In the genomic region with DNA sequence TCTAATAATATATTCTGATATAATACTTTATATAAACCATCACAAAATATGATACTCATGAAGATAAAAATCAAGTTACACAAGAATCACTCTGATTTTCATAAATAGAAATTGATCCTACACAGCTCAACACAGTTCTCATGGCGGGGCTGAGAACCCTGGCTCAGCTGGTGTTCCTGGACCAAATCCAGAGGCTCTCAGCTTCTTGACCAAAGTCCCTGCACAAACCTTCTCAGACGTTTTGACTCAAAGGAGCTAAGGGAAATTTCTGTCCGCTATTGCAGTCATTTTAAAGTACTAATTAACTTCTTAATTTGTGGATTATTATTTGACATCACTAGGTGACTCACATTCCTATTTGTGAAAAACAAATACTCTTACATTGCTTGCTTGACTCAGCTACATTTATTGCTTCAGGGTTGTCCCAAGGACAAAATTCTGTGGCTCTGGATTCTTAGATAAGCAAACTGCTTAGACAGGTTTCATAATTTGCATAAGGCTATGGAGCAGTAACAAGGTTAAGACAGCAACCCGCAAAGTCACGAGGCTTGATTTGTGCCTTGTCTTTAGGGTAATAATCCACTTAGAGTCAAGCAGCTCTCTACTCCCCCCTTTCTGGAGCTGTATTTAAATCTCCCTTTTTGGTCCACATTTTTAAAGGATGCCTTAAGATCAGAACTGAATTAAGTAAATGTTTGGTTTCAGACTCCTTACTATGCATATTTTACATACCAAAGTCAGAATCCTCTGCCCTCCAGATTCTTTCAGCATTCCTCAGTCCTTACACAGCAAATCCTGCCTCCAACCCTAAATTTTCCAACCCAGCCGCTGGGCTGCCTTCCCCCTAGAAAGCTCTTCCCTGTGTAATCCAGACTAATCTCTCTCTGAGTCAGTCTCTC, we compare ENCODE assay signal across 11 mouse cellular contexts. TPM values are rescaled to one million over a fixed set of nuclear protein-coding genes. Genes with fewer than 3 reads are reported as not detected.
DNase-seq lines count a peak whose midpoint lies in the region; ATAC-seq and TF ChIP-seq lines count a peak whose summit lies in the region.
"Had no signal": no experiment of that assay in that cellular context is flagged by ENCODE, and none has a peak within 500 bp of the region (broad histone marks: within the 10 kb centered on the region; RNA-seq: fewer than 3 reads in every experiment).

No protein-coding gene starts in this region.

- no peak overlapping the region for H3K4me2 ChIP-seq in forebrain, embryonic 12.5 days
- H3K4me2 ChIP-seq in forebrain, embryonic 16.5 days (ENCODE audit: low read length): no peak overlapping the region
- peak overlapping the region; percentile 21; the same call in 1 of the 2 replicates for H3K4me2 ChIP-seq in CH12.LX (ENCODE audit: insufficient read depth, low read depth, poor library complexity, severe bottlenecking)
- H3K4me2 ChIP-seq in hindbrain, postnatal 0 days (ENCODE audit: low read depth, low read length): no peak overlapping the region
- H3K4me2 ChIP-seq: heart, embryonic 12.5 days had no signal

- H3K27ac ChIP-seq in forebrain, embryonic 12.5 days: no peak overlapping the region
- no peak overlapping the region for H3K27ac ChIP-seq in forebrain, embryonic 16.5 days (ENCODE audit: low read length)
- H3K27ac ChIP-seq in CH12.LX (ENCODE audit: insufficient read depth, low read depth): no peak overlapping the region
- H3K27ac ChIP-seq in hindbrain, postnatal 0 days: no peak overlapping the region

- H3K79me2 ChIP-seq in CH12.LX (replicated peaks; ENCODE audit: control insufficient read depth, extremely low read depth, insufficient read depth, poor library complexity, severe bottlenecking): no peaks in the 10 kb centered on the region

- H3K4me1 ChIP-seq in forebrain, embryonic 12.5 days: no peaks in the 10 kb centered on the region
- no peaks in the 10 kb centered on the region for H3K4me1 ChIP-seq in forebrain, embryonic 16.5 days (replicated peaks; ENCODE audit: control insufficient read depth, insufficient read depth, low read length)
- no peaks in the 10 kb centered on the region for H3K4me1 ChIP-seq in CH12.LX (ENCODE audit: control insufficient read depth in 1 of 2, insufficient read depth in 2 of 2)
- H3K4me1 ChIP-seq in hindbrain, postnatal 0 days (ENCODE audit: insufficient read depth, low read length): no peaks in the 10 kb centered on the region
- H3K4me1 ChIP-seq: heart, embryonic 12.5 days; megakaryocyte, embryonic 14.5 days had no signal

- no peak for TF ChIP-seq CTCF in CH12.LX (conservative IDR thresholded peaks at IDR 0.05 in 1 of 2, IDR thresholded peaks at IDR 0.05 in 1 of 2; ENCODE audit: low read depth in 2 of 2, low read length in 2 of 2)
- TF ChIP-seq CTCF in hindbrain, postnatal 0 days (IDR thresholded peaks at IDR 0.05; ENCODE audit: low read depth): no peak

- TF ChIP-seq RAD21 in CH12.LX (IDR thresholded peaks at IDR 0.05; ENCODE audit: low read depth, low read length): no peak

- H3K9me3 ChIP-seq in forebrain, embryonic 12.5 days: no peaks in the 10 kb centered on the region
- H3K9me3 ChIP-seq in forebrain, embryonic 16.5 days (ENCODE audit: control insufficient read depth, low read length): no peaks in the 10 kb centered on the region
- H3K9me3 ChIP-seq in CH12.LX (replicated peaks; ENCODE audit: low read length): no peaks in the 10 kb centered on the region
- no peaks in the 10 kb centered on the region for H3K9me3 ChIP-seq in hindbrain, postnatal 0 days (ENCODE audit: low read length)
- H3K9me3 ChIP-seq: heart, embryonic 12.5 days; megakaryocyte, embryonic 14.5 days had no signal

- ATAC-seq in forebrain, embryonic 12.5 days (ENCODE audit: low FRiP score): 0 out of 2 replicates have a peak, but pooled peaks have one; percentile 33
- ATAC-seq in forebrain, embryonic 16.5 days: no peak
- ATAC-seq in hindbrain, postnatal 0 days: no peak

- TF ChIP-seq POLR2A in CH12.LX (IDR thresholded peaks at IDR 0.05; ENCODE audit: low read depth, low read length): no peak

- TF ChIP-seq EP300 in CH12.LX (IDR thresholded peaks at IDR 0.05; ENCODE audit: low read length): no peak

- 35% methylated on average over 6 of the region's 6 CpGs for WGBS in forebrain, embryonic 12.5 days
- 27% methylated on average over 6 of the region's 6 CpGs for WGBS in forebrain, embryonic 16.5 days
- WGBS in hindbrain, postnatal 0 days: 34% methylated on average over 6 of the region's 6 CpGs

- no peak overlapping the region for H3K4me3 ChIP-seq in forebrain, embryonic 12.5 days (replicated peaks)
- no peak overlapping the region for H3K4me3 ChIP-seq in forebrain, embryonic 16.5 days (replicated peaks; ENCODE audit: low read length)
- no peak overlapping the region for H3K4me3 ChIP-seq in CH12.LX (replicated peaks in 1 of 3; ENCODE audit: low read depth in 2 of 3, low read length in 2 of 3, poor library complexity in 1 of 3)
- H3K4me3 ChIP-seq in hindbrain, postnatal 0 days (ENCODE audit: low read length): no peak overlapping the region
- H3K4me3 ChIP-seq: heart, embryonic 12.5 days; megakaryocyte, embryonic 14.5 days had no signal

- no peak overlapping the region for H3K9ac ChIP-seq in forebrain, embryonic 12.5 days
- no peak overlapping the region for H3K9ac ChIP-seq in forebrain, embryonic 16.5 days (replicated peaks; ENCODE audit: low read depth, low read length)
- no peak overlapping the region for H3K9ac ChIP-seq in CH12.LX (ENCODE audit: insufficient read depth, low read depth)
- no peak overlapping the region for H3K9ac ChIP-seq in hindbrain, postnatal 0 days (replicated peaks; ENCODE audit: low read length)
- H3K9ac ChIP-seq: heart, embryonic 12.5 days had no signal

- dilution Hi-C loops in CH12.LX (cut with MboI; ENCODE audit: extremely low pct_ligation_motif_present, extremely low pct_unique_long_range_greater_than_20kb, low sequenced_read_pairs): no loop called here

- no peak for DNase-seq in CH12.LX (ENCODE audit: extremely low read depth)
- DNase-seq in hindbrain, postnatal 0 days (ENCODE audit: low spot score): peak; percentile 27
- DNase-seq in lung, postnatal 25 days (ENCODE audit: low spot score): peak; percentile 17
- DNase-seq in embryo, embryonic 10.5 days (ENCODE audit: low spot score): no peak
- DNase-seq in left cerebral cortex, adult 18-20 months (ENCODE audit: low spot score in 2 of 2): no peak
- DNase-seq in left cerebral cortex, adult 11 months (ENCODE audit: low spot score): no peak
- DNase-seq: layer of hippocampus, adult 9-11 months had no signal

- H3K27me3 ChIP-seq in forebrain, embryonic 12.5 days: no peaks in the 10 kb centered on the region
- no peaks in the 10 kb centered on the region for H3K27me3 ChIP-seq in forebrain, embryonic 16.5 days (replicated peaks; ENCODE audit: control insufficient read depth, insufficient read depth, low read length)
- H3K27me3 ChIP-seq in CH12.LX (replicated peaks): no peaks in the 10 kb centered on the region
- H3K27me3 ChIP-seq in hindbrain, postnatal 0 days (ENCODE audit: insufficient read depth, low read length): no peaks in the 10 kb centered on the region
- H3K27me3 ChIP-seq: heart, embryonic 12.5 days; megakaryocyte, embryonic 14.5 days had no signal

- no peaks in the 10 kb centered on the region for H3K36me3 ChIP-seq in forebrain, embryonic 12.5 days (replicated peaks)
- H3K36me3 ChIP-seq in forebrain, embryonic 16.5 days (ENCODE audit: control insufficient read depth, insufficient read depth): no peaks in the 10 kb centered on the region
- no peaks in the 10 kb centered on the region for H3K36me3 ChIP-seq in CH12.LX (replicated peaks in 1 of 2; ENCODE audit: control insufficient read depth in 1 of 2, insufficient read depth in 1 of 2, low read length in 1 of 2)
- no peaks in the 10 kb centered on the region for H3K36me3 ChIP-seq in hindbrain, postnatal 0 days (ENCODE audit: insufficient read depth, low read length)
- H3K36me3 ChIP-seq: heart, embryonic 12.5 days had no signal

- in situ Hi-C loops in CH12.LX (cut with MboI; ENCODE audit: low pct_ligation_motif_present, low pct_unique_long_range_greater_than_20kb, low sequenced_read_pairs): no loop called here

TF ChIP-seq in CH12.LX, 34 proteins besides CTCF, POLR2A, EP300 and RAD21:
- TF ChIP-seq BHLHE40 (IDR thresholded peaks at IDR 0.05; ENCODE audit: low read depth, low read length): 0 out of 2 replicates have a peak, but pooled peaks have one; percentile 8
- TF ChIP-seq MAX (IDR thresholded peaks at IDR 0.05; ENCODE audit: low read length): no peak
- TF ChIP-seq JUND (conservative IDR thresholded peaks at IDR 0.05; ENCODE audit: low read depth, low read length): no peak
- no peak for TF ChIP-seq SMC3 (IDR thresholded peaks at IDR 0.05; ENCODE audit: low read depth, low read length)
- no peak for TF ChIP-seq JUN (IDR thresholded peaks at IDR 0.05; ENCODE audit: insufficient read depth, low read depth, low read length)
- no peak for TF ChIP-seq MXI1 (IDR thresholded peaks at IDR 0.05; ENCODE audit: low read depth, low read length)
- TF ChIP-seq CHD2 (IDR thresholded peaks at IDR 0.05; ENCODE audit: low read length): no peak

RNA-seq across cellular contexts. Expression of a gene that starts 45.8 kb away (rescaled TPM):
- polyA plus RNA-seq in forebrain, embryonic 12.5 days (2016; fragmentation: Nextera tagmentation; extraction: Ambion mirVana): 357 and 385 TPM in 2 replicates
- 349 and 369 TPM in 2 replicates for polyA plus RNA-seq in forebrain, embryonic 16.5 days (2015; fragmentation: Nextera tagmentation; extraction: Ambion mirVana)
- total RNA-seq in CH12.LX (2012; rRNA removed) (34.0 and 39.0 TPM in 2 replicates), CH12.LX (2014; rRNA removed) (53.8 and 56.1 TPM in 2 replicates)
- 47.8 and 55.4 TPM in 2 replicates for polyA plus RNA-seq in CH12.LX (2012; ENCODE audit: insufficient read length, low read depth)
- 178 and 183 TPM in 2 replicates for total RNA-seq in hindbrain, postnatal 0 days (2014; rRNA removed)
- polyA plus RNA-seq in hindbrain, postnatal 0 days (2015; fragmentation: Nextera tagmentation; extraction: Ambion mirVana): 401 and 419 TPM in 2 replicates
- 100 to 1,000 TPM; 157 to 169 TPM for total RNA-seq in left cerebral cortex, adult 18-20 months (2021)

Comparison
In these comparisons a context has a peak if more than half of its experiments do, and no peak if none do; other contexts are left out.
1. DNase-seq: peak in hindbrain, postnatal 0 days (single experiment) and lung, postnatal 25 days (single experiment); none in CH12.LX (single experiment), embryo, embryonic 10.5 days (single experiment), left cerebral cortex, adult 18-20 months (0 of 2) and left cerebral cortex, adult 11 months (single experiment).